Mouse (Mus musculus): ENCODE measurements around the gene Cldn5. TPM values are rescaled to one million over a fixed set of nuclear protein-coding genes. Genes with fewer than 3 reads are reported as not detected.
A peak's percentile ranks its signal among the peaks of the same experiment; 100 is the strongest.

Gene Cldn5
- polyA plus RNA-seq, 1 experiment, result not detected

GRCm38 (mm10) chr16:18751885-18752499 is 24.7 kb upstream of the Cldn5 start:
- peaks cover 52% of the 10 kb centered on the region for H3K27me3 ChIP-seq (replicated peaks)
- TF ChIP-seq GATA1 (IDR thresholded peaks at IDR 0.05; ENCODE audit: borderline replicate concordance, low read length) (no peak), FLI1 (IDR thresholded peaks at IDR 0.05; ENCODE audit: low read length) (no peak)
- no peaks in the 10 kb centered on the region for H3K4me1 ChIP-seq
- H3K4me3 ChIP-seq (replicated peaks), result no peak overlapping the region
- H3K9me3 ChIP-seq, result no peaks in the 10 kb centered on the region
- H3K36me3 ChIP-seq (replicated peaks; ENCODE audit: low read length), result no peaks in the 10 kb centered on the region

GRCm38 (mm10) chr16:18761734-18762133 is 14.9 kb upstream of the Cldn5 start:
- Histone ChIP-seq H3K36me3 (replicated peaks; ENCODE audit: low read length) (no peaks in the 10 kb centered on the region), H3K4me1 (peaks cover 4% of the 10 kb centered on the region), H3K9me3 (peaks cover 7% of the 10 kb centered on the region), H3K27me3 (replicated peaks) (peaks cover 36% of the 10 kb centered on the region), H3K4me3 (replicated peaks) (no peak overlapping the region)
- TF ChIP-seq FLI1 (IDR thresholded peaks at IDR 0.05; ENCODE audit: low read length) (no peak), GATA1 (IDR thresholded peaks at IDR 0.05; ENCODE audit: borderline replicate concordance, low read length) (no peak)

GRCm38 (mm10) chr16:18762960-18763359 is 13.7 kb upstream of the Cldn5 start:
- Histone ChIP-seq H3K9me3 (peaks cover 7% of the 10 kb centered on the region), H3K4me3 (replicated peaks) (no peak overlapping the region), H3K27me3 (replicated peaks) (peaks cover 36% of the 10 kb centered on the region), H3K36me3 (replicated peaks; ENCODE audit: low read length) (no peaks in the 10 kb centered on the region), H3K4me1 (peaks cover 4% of the 10 kb centered on the region)
- TF ChIP-seq FLI1 (IDR thresholded peaks at IDR 0.05; ENCODE audit: low read length) (no peak), GATA1 (IDR thresholded peaks at IDR 0.05; ENCODE audit: borderline replicate concordance, low read length) (no peak)

- Histone ChIP-seq H3K4me3 (replicated peaks) (no peak overlapping the region), H3K36me3 (replicated peaks; ENCODE audit: low read length) (no peaks in the 10 kb centered on the region), H3K27me3 (replicated peaks) (peaks cover 42% of the 10 kb centered on the region), H3K4me1 (peaks cover 4% of the 10 kb centered on the region), H3K9me3 (peaks cover 6% of the 10 kb centered on the region)
- TF ChIP-seq GATA1 (IDR thresholded peaks at IDR 0.05; ENCODE audit: borderline replicate concordance, low read length) (no peak), FLI1 (IDR thresholded peaks at IDR 0.05; ENCODE audit: low read length) (no peak)
These were observed 10.3 kb upstream of the Cldn5 start for GRCm38 (mm10) chr16:18766390-18766789.

GRCm38 (mm10) chr16:18769501-18769900 is 7.1 kb upstream of the Cldn5 start:
- Histone ChIP-seq H3K4me3 (replicated peaks) (no peak overlapping the region), H3K36me3 (replicated peaks; ENCODE audit: low read length) (no peaks in the 10 kb centered on the region), H3K27me3 (replicated peaks) (peaks cover 51% of the 10 kb centered on the region), H3K4me1 (peaks cover 7% of the 10 kb centered on the region), H3K9me3 (peaks cover 13% of the 10 kb centered on the region)
- no peak for TF ChIP-seq GATA1 (IDR thresholded peaks at IDR 0.05; ENCODE audit: borderline replicate concordance, low read length)
- no peak for TF ChIP-seq FLI1 (IDR thresholded peaks at IDR 0.05; ENCODE audit: low read length)

- peaks cover 74% of the 10 kb centered on the region for H3K27me3 ChIP-seq (replicated peaks)
- H3K9me3 ChIP-seq, result peaks cover 17% of the 10 kb centered on the region
- H3K36me3 ChIP-seq (replicated peaks; ENCODE audit: low read length), result peaks cover 2% of the 10 kb centered on the region
- H3K4me3 ChIP-seq (replicated peaks), result no peak overlapping the region
- TF ChIP-seq GATA1 (IDR thresholded peaks at IDR 0.05; ENCODE audit: borderline replicate concordance, low read length) (no peak), FLI1 (IDR thresholded peaks at IDR 0.05; ENCODE audit: low read length) (no peak)
- peaks cover 29% of the 10 kb centered on the region for H3K4me1 ChIP-seq
These were observed 2.7 kb upstream of the Cldn5 start for GRCm38 (mm10) chr16:18773936-18774335.

GRCm38 (mm10) chr16:18775621-18776555 is 759 bp upstream of the Cldn5 start:
- TF ChIP-seq GATA1 (IDR thresholded peaks at IDR 0.05; ENCODE audit: borderline replicate concordance, low read length) (no peak), FLI1 (IDR thresholded peaks at IDR 0.05; ENCODE audit: low read length) (no peak)

GRCm38 (mm10) chr16:18777101-18778080 is 744 bp downstream of the Cldn5 start:
- peaks cover 34% of the 10 kb centered on the region for H3K4me1 ChIP-seq
- peaks cover 35% of the 10 kb centered on the region for H3K36me3 ChIP-seq (replicated peaks; ENCODE audit: low read length)
- TF ChIP-seq GATA1 (IDR thresholded peaks at IDR 0.05; ENCODE audit: borderline replicate concordance, low read length), result no peak
- no peak for TF ChIP-seq FLI1 (IDR thresholded peaks at IDR 0.05; ENCODE audit: low read length)
- H3K9me3 ChIP-seq, result peaks cover 4% of the 10 kb centered on the region; the same call in 1 of the 2 replicates
- H3K27me3 ChIP-seq (replicated peaks), result peaks cover 65% of the 10 kb centered on the region
- H3K4me3 ChIP-seq (replicated peaks), result peak overlapping the region; percentile 87

More at GRCm38 (mm10) chr16:18775621-18776555, 759 bp upstream of the Cldn5 start:
- H3K9me3 ChIP-seq, result peaks cover 16% of the 10 kb centered on the region
- H3K27me3 ChIP-seq (replicated peaks), result peaks cover 76% of the 10 kb centered on the region
- no peak overlapping the region for H3K4me3 ChIP-seq (replicated peaks)
- H3K4me1 ChIP-seq, result peaks cover 33% of the 10 kb centered on the region
- peaks cover 20% of the 10 kb centered on the region for H3K36me3 ChIP-seq (replicated peaks; ENCODE audit: low read length)

- peaks cover 43% of the 10 kb centered on the region for H3K36me3 ChIP-seq (replicated peaks; ENCODE audit: low read length)
- TF ChIP-seq FLI1 (IDR thresholded peaks at IDR 0.05; ENCODE audit: low read length), result no peak
- no peak for TF ChIP-seq GATA1 (IDR thresholded peaks at IDR 0.05; ENCODE audit: borderline replicate concordance, low read length)
- H3K27me3 ChIP-seq (replicated peaks), result peaks cover 60% of the 10 kb centered on the region
- peaks cover 4% of the 10 kb centered on the region; the same call in 1 of the 2 replicates for H3K9me3 ChIP-seq
- no peak overlapping the region for H3K4me3 ChIP-seq (replicated peaks)
- H3K4me1 ChIP-seq, result peaks cover 34% of the 10 kb centered on the region
These were observed 1.8 kb downstream of the Cldn5 start for GRCm38 (mm10) chr16:18778461-18778860.
